Mouse (Mus musculus): ENCODE measurements at regions not wholly inside any gene's neighbourhood (a gene's known extent, or its start where the extent isn't known, plus 50 kb on each side); places are given as distances from the start of the nearest gene placed in this dataset.
A peak's percentile ranks its signal among the peaks of the same experiment; 100 is the strongest.

GRCm38 (mm10) chr3:78412669-78413419, 873.5 kb downstream of the Rapgef2 start:
- no peak for DNase-seq (ENCODE audit: low spot score)

DNA sequence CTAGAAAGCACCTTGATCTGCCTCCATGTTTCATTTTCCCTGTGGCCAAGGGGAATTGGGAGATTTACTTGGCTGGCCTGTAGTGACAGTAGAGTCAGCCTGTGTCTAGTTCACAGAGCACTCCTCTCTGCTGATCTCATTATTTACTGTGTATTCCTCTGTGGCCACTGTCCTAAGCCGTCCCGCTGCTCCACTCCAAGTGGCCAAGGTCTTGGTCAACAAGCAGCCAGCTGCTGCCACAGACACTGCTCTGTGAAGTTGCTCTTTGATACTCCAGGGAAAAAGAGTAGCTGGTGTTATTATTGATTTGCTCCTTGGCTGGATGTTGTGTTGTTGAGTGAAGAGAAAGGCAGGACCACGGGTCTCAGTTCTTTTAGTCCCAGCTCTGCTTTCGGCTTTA, 874.9 kb downstream of the Rapgef2 start:
- no peak for DNase-seq (ENCODE audit: low spot score)

- DNase-seq (ENCODE audit: low spot score) = peak; percentile 31
Observed at GRCm38 (mm10) chr3:78409237-78409636, 877.1 kb downstream of the Rapgef2 start.

- peak; percentile 15 for DNase-seq (ENCODE audit: low spot score)
Observed at GRCm38 (mm10) chr3:78405760-78406467, 880.4 kb downstream of the Rapgef2 start.

DNA sequence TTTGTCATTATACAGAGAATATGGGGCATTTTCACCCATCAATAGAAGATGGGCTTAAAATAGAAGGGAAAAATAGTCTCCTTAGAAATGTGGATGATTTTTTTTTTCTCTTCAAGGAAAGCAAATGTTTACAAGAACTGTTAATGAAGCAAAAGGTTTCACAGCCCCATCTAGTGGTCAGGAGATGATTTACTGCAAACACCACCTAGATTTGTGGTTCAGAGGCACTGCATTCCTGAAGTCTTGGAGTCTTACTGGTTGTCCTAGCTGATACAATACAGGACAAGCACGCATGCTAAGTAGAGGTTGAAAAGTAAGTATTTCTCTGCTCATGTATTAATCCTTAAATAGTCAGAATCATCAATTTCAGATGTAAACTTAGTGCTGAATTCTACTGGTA, 927.9 kb downstream of the Rapgef2 start:
- DNase-seq (ENCODE audit: low spot score) = peak; percentile 76

- no peak for DNase-seq (ENCODE audit: low spot score)
Observed at GRCm38 (mm10) chr3:78339891-78340290, 946.4 kb downstream of the Rapgef2 start.

GRCm38 (mm10) chr3:78311630-78312406, 974.5 kb downstream of the Rapgef2 start:
- no peak for DNase-seq (ENCODE audit: low spot score)

GRCm38 (mm10) chr3:78300506-78300905, 985.8 kb downstream of the Rapgef2 start:
- no peak for DNase-seq (ENCODE audit: low spot score)

- peak; percentile 49 for DNase-seq (ENCODE audit: low spot score)
Observed at GRCm38 (mm10) chr3:78291894-78292293, 994.4 kb downstream of the Rapgef2 start.

DNA sequence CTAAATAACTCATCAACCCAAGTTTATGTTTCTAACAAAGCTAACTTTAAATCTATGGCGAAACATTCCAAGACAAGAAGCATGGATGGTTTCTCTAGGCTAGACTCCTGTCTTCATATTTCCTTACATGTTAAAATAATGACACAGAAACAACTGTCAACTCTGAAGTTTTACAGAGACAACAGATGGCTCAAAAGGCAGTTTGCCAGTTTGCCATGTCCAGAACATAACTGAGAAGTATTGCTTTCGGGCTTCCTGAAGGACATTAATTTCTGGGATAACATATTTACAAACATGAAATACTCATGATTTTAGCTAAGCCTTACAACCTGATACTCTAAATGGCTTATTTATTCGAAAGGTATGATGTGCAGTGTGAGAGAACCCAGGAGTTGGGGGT, 1002.2 kb downstream of the Rapgef2 start:
- no peak for DNase-seq (ENCODE audit: low spot score)

- no peak for DNase-seq (ENCODE audit: low spot score)
Observed at GRCm38 (mm10) chr3:78236920-78237319, 1049.4 kb downstream of the Rapgef2 start.

DNA sequence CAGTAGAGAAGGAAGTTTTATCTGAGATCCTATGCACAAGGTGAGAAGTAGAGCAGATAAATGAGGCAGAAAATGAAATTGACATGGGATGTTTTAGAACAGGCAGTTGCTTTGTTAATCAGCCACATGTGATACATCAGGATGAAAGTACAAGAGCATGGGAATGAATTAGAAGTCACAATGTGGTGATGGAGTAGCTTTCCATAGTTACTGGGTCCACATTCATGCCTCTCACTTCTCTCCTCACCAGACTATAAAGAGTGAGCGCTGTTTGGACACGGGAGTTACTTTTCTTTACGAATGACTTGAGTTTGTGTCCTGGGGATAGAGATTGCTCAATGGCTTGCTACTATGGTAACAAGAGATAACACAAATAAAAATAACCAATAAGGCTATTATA, 1076.6 kb downstream of the Rapgef2 start:
- DNase-seq (ENCODE audit: low spot score) = peak; percentile 5

DNA sequence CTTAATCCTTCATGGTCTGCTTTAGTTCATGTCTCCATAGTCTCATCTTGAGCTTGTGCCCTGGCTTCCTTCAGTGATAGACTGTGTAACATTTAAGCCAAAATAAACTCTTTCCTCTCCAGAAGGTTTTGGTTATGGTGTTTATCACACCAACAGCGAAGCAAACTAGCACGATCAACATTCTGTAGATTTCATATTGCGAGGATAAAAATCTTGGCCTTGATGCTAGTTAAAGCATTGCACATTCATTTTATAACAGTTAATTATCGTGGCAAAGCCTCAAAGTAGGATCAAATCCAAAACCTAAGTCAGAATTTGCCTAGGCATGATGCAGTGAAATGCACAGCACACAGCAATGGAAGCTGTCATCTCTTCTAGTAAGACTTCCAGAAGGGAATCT, 1123.7 kb downstream of the Rapgef2 start:
- no peak for DNase-seq (ENCODE audit: low spot score)

DNA sequence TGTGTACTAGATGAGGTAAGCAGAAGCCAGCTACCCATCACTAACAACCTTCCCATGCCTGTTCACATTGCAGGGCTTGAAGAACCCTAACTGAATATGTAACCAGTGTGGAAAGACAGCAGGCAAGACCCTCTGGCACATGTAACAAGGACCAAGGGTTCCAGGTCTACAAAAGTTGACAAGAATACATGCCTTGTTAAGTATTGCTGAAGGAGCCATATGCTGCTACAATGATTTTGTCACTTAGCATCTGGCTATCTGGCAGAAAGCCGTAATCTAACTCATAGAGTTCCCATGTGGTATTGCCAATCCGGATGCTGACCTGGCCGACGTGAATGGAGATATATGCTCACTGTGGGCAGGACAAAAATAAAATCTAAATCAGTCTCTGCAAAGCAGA, 1127.9 kb downstream of the Rapgef2 start:
- no peak for DNase-seq (ENCODE audit: low spot score)

Data from embryo, embryonic 10 days (tissue).